Mouse (Mus musculus) C2C12 (cell line): Measurements from ENCODE around the gene Hsdl2.

Source experiments
- CEBPB ChIP-seq: IDR thresholded peaks from one replicate; pipeline ENCODE4 v1.6.1; 2011; ENCODE audit warnings: low read depth, mild to moderate bottlenecking, control low read depth, moderate library complexity
- CTCF ChIP-seq: IDR thresholded peaks from one replicate; pipeline ENCODE4 v1.5.1; 2011; ENCODE audit not compliant: control insufficient read depth, insufficient read depth, insufficient read length
- FOSL1 ChIP-seq: IDR thresholded peaks from one replicate; pipeline ENCODE4 v1.8.0; 2011; ENCODE audit warnings: mild to moderate bottlenecking, low read length; ENCODE audit not compliant: poor library complexity, insufficient read depth, severe bottlenecking
- MAX ChIP-seq: IDR thresholded peaks from one replicate; pipeline ENCODE4 v1.6.1; 2011; ENCODE audit warnings: mild to moderate bottlenecking, control low read depth
- MYOD1 ChIP-seq: IDR thresholded peaks from one replicate; pipeline ENCODE4 v1.6.1; 2011; ENCODE audit warnings: low read depth; ENCODE audit not compliant: control insufficient read depth, insufficient read length
- MYOG ChIP-seq: IDR thresholded peaks from one replicate; pipeline ENCODE4 v1.6.1; 2011; ENCODE audit not compliant: control insufficient read depth, insufficient read length; ENCODE audit errors: extremely low read depth
- USF1 ChIP-seq: IDR thresholded peaks from one replicate; pipeline ENCODE4 v1.6.1; 2011; ENCODE audit warnings: low read depth, mild to moderate bottlenecking, control low read depth, moderate library complexity

GRCm38 (mm10) chr4:59543006-59543405 lies 38.4 kb upstream of the Hsdl2 start:
- TF ChIP-seq CTCF: no peak
- TF ChIP-seq MAX: no peak
- no peak for TF ChIP-seq MYOG
- no peak for TF ChIP-seq MYOD1
- TF ChIP-seq CEBPB: no peak
- no peak for TF ChIP-seq USF1
- TF ChIP-seq FOSL1: no peak
